Mouse (Mus musculus) embryonic facial prominence, embryonic 10.5 days (tissue): ENCODE measurements around the gene Sh3pxd2b. TPM values are rescaled to one million over a fixed set of nuclear protein-coding genes. Genes with fewer than 3 reads are reported as not detected.
"Not testable (repeated sequence)": the region's sequence is repeated elsewhere in the genome, so short reads cannot be mapped to it uniquely, and the experiment has no call there.

ENCODE experiments used
- DNase-seq: peaks from one replicate; pipeline ENCODE4 v3.0.0-alpha.2; 2017; ENCODE audit warnings: low spot score
- H3K27ac ChIP-seq: fragments of 300-500 bp; sonication (generic); replicated peaks from 2 replicates; pipeline ENCODE4 v1.5.1; 2016; ENCODE audit warnings: mild to moderate bottlenecking
- H3K27me3 ChIP-seq: fragments of 300-500 bp; sonication (generic); replicated peaks from 2 replicates; pipeline ENCODE4 v1.6.1; 2016; ENCODE audit warnings: low read depth, mild to moderate bottlenecking; ENCODE audit not compliant: poor library complexity, severe bottlenecking
- H3K36me3 ChIP-seq: fragments of 300-500 bp; sonication (generic); replicated peaks from 2 replicates; pipeline ENCODE4 v1.6.1; 2016; ENCODE audit warnings: mild to moderate bottlenecking, moderate library complexity
- H3K4me1 ChIP-seq: fragments of 300-500 bp; sonication (generic); 2 replicates; pipeline ENCODE4 v1.6.1; 2016
- H3K4me3 ChIP-seq: fragments of 300-500 bp; sonication (generic); 2 replicates; pipeline ENCODE4 v1.5.1; 2016; ENCODE audit warnings: mild to moderate bottlenecking, moderate library complexity
- H3K9me3 ChIP-seq: fragments of 300-500 bp; sonication (generic); 2 replicates; pipeline ENCODE4 v1.6.1; 2016; ENCODE audit warnings: mild to moderate bottlenecking
- WGBS: fragments of 180-500 bp; shearing (Covaris S2); methylation state at CpG from one replicate; pipeline ENCODE4 v1.1.7; 2016; 5-methylcytosine and 5-hydroxymethylcytosine counted together
- polyA plus RNA-seq: library from polyadenylated mRNA; unstranded; fragments of >200 nt; fragmentation: Nextera tagmentation; extraction: Ambion mirVana; gene quantifications from 2 replicates; pipeline ENCODE4 v1.2.1, GENCODE M21; 2016

The Sh3pxd2b gene
- 28.3 and 29.6 TPM in 2 replicates for polyA plus RNA-seq

DNA sequence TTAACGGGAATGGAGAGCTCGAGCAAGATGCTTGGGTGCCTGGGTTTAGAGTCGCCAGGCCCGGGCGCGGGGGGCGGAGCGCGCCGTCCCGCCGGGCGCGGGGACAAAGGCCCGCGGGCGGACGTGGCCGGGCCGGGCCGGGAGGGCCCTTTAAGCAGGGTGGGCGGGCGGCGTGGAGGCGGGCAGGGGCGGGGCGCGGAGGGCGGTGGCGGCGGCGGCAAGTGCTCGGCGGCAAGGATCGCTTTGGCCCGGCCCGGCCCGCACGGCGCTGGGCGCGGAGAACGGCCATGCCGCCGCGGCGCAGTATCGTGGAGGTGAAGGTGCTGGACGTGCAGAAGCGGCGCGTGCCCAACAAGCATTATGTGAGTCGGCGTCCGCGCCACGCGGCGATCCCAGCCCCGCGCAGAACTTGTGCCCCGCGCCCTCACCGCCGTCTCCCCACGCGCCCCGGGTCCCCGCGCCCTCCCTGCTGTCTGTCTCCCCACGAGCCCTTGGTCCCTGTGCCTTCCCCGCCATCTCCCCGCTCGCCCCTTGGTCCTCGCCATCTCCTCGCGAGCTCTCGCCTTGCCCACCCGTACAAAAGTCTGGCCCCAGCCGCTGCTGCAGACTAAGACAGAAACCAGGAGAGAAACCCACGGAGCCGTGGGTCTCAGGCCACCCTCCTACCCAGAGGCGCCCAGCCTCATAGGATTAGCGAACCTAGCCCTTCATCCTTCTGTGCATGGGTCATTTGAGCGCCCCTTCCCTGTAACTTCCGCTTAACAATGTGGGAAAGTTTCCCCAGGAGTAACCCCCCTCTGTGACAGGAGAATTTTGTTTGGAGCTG lies at the start of gene Sh3pxd2b:
Sh3pxd2b (plus strand) TSS at position 214 of the 826 bp plus-strand sequence.
- WGBS = under 1% methylated on average over 86 of the region's 86 CpGs

DNA sequence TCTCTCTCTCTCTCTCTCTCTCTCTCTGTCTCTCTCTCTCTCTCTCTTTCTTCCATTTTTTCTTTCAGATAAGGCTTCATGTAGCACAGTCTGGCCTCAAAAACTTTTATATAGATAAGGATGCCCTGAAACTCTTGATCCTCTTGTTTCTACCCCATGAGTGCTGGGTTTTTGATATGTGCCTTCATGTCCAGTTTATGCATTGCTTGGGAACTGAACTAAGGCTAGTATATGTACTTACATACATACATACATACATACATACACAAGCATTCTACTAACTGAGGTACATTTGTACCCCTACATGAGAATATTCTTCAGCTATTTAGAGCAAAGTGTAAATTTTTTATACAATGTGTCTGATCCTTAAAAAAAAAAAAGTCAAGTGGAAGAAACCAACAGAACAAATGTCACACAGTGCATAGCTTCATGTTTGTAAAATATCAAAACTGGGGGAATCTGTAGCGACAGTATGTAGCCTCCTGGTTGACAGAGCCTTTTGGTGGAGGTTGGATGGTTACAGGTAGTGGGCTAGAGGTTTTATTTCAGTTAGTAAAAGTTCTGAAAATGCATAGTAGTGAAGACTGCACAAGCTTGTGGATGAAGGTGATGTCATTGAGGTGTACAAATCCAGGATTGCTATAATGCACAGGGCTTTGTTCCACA lies 49.6 kb upstream of the Sh3pxd2b start:
- Histone ChIP-seq H3K4me3 (no peak overlapping the region), H3K4me1 (no peaks in the 10 kb centered on the region), H3K27me3 (peaks cover 24% of the 10 kb centered on the region), H3K9me3 (no peaks in the 10 kb centered on the region), H3K36me3 (no peaks in the 10 kb centered on the region), H3K27ac (no peak overlapping the region)
- no peak for DNase-seq
- WGBS = 87% methylated on average over 1 of the region's 1 CpGs

More for the DNA sequence above, at the start of gene Sh3pxd2b:
- H3K4me1 ChIP-seq = peaks cover 38% of the 10 kb centered on the region
- H3K4me3 ChIP-seq = peak within 1 kb of the TSS; percentile 95
- H3K36me3 ChIP-seq = peaks cover 34% of the 10 kb centered on the region
- H3K9me3 ChIP-seq = no peaks in the 10 kb centered on the region
- 0 out of 2 replicates have a peak, but pooled peaks cover 9% of the 10 kb centered on the region for H3K27me3 ChIP-seq
- peak; percentile 85 for DNase-seq
- peak within 1 kb of the TSS; percentile 99 for H3K27ac ChIP-seq

DNA sequence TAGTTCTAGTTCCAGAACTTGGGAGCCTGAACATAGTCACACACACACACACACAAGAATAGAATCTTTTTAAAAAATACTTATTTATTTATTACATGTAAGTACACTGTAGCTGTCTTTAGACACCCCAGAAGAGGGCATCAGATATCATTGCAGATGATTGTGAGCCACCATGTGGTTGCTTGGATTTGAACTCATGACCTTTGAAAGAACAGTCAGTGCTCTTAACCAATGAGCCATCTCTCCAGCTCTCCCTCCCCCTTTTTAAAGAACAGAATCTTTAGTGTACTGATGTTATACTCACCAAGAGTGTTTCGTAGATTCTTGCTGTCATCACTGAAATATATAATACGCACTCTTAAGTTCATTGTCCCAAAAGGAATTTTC lies 49.1 kb upstream of the Sh3pxd2b start:
- 95% methylated on average over 2 of the region's 2 CpGs for WGBS
- H3K27me3 ChIP-seq = peaks cover 29% of the 10 kb centered on the region
- no peaks in the 10 kb centered on the region for H3K4me1 ChIP-seq
- H3K27ac ChIP-seq = no peak overlapping the region
- DNase-seq = no peak
- H3K4me3 ChIP-seq = no peak overlapping the region
- no peaks in the 10 kb centered on the region for H3K9me3 ChIP-seq
- H3K36me3 ChIP-seq = no peaks in the 10 kb centered on the region

GRCm38 (mm10) chr11:32299865-32300264 lies 47.8 kb upstream of the Sh3pxd2b start, which contains the start of gene Hbq1a:
Gene Hbq1a, plus strand, starts transcription at chr11:32300069.
- WGBS = 9% methylated on average over 16 of the region's 16 CpGs
- peak within 1 kb of the TSS; percentile 45 for H3K4me3 ChIP-seq

GRCm38 (mm10) chr11:32300279-32301267 lies 47.0 kb upstream of the Sh3pxd2b start:
- Histone ChIP-seq H3K9me3 (no peaks in the 10 kb centered on the region), H3K36me3 (no peaks in the 10 kb centered on the region), H3K4me1 (no peaks in the 10 kb centered on the region), H3K27ac (no peak overlapping the region), H3K4me3 (peak overlapping the region; percentile 45), H3K27me3 (peaks cover 29% of the 10 kb centered on the region)
- no peak for DNase-seq
- 61% methylated on average over 16 of the region's 17 CpGs for WGBS

More at GRCm38 (mm10) chr11:32299865-32300264, 47.8 kb upstream of the Sh3pxd2b start, which contains the start of gene Hbq1a:
- DNase-seq = peak; percentile 68
- H3K9me3 ChIP-seq, H3K4me1 ChIP-seq, H3K36me3 ChIP-seq, H3K27ac ChIP-seq: not testable (repeated sequence)
- peaks cover 29% of the 10 kb centered on the region for H3K27me3 ChIP-seq

DNA sequence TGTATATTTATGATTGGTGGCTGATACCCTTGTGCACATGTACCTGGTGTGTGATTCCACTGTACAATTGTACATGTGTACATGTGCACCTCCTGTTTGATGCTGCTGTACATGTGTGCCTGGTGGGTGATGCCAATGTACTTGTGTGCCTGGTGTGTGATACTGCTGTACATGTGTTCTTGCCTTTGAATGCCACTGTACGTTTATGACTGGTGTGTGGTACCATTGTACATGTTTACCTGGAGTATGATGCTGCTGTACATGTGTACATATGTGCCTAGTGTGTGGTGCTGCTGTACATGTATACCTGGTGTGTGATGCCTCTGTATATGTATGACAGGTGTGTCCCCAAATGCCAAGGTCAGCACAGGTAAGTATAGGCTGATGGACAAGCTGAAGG lies 46.1 kb upstream of the Sh3pxd2b start:
- WGBS = 80% methylated on average over 1 of the region's 1 CpGs
- Histone ChIP-seq H3K36me3 (no peaks in the 10 kb centered on the region), H3K4me3 (no peak overlapping the region), H3K4me1 (no peaks in the 10 kb centered on the region), H3K27ac (no peak overlapping the region), H3K9me3 (no peaks in the 10 kb centered on the region), H3K27me3 (peaks cover 29% of the 10 kb centered on the region)
- DNase-seq = no peak

- Histone ChIP-seq H3K4me1 (no peaks in the 10 kb centered on the region), H3K36me3 (no peaks in the 10 kb centered on the region), H3K9me3 (no peaks in the 10 kb centered on the region), H3K27ac (no peak overlapping the region), H3K27me3 (peaks cover 29% of the 10 kb centered on the region), H3K4me3 (no peak overlapping the region)
- WGBS = 47% methylated on average over 2 of the region's 2 CpGs
- no peak for DNase-seq
Measured at GRCm38 (mm10) chr11:32302824-32303419, 44.7 kb upstream of the Sh3pxd2b start.

DNA sequence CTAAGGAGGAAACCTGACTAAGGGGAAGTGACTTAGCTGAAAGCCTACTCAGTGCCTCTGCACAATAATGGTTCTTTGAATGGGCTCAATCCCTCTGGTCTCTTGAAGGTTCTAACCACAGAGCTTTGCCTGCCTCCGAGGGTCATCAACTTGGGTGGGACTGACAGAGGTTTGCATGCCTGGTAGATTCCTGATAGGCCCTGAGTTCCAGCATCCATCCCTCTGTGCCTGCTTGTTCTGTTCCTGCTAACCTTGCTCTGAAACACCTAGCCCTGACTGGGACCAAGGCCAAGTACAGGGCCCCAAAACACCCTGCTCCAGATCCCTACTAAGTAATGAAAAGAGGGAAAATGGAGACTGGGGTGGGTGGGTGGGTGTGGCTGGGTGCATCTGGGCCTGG lies 44.2 kb upstream of the Sh3pxd2b start:
- H3K4me1 ChIP-seq = no peaks in the 10 kb centered on the region
- 87% methylated on average over 1 of the region's 1 CpGs for WGBS

DNA sequence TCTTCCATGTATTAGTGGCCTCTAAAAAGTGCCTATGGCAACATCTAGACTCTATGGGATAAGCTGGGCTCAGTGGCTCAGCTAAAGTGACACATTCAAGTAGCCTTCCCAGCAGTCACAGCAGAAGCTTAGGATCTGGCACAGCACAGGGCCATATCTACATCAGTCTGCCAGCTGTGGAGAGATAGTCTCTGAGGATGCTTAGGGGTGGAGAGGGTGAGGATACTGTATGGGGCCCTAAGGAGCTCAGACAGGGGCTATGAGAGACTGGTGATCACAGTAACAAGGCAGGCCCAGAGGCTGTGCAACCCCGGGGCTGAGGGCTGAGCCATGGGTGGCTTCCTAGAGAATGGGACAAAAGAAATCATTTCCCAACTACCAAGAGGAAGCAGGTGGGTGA lies 40.6 kb upstream of the Sh3pxd2b start:
- Histone ChIP-seq H3K36me3 (no peaks in the 10 kb centered on the region), H3K27me3 (peaks cover 12% of the 10 kb centered on the region), H3K4me3 (no peak overlapping the region), H3K27ac (no peak overlapping the region), H3K9me3 (no peaks in the 10 kb centered on the region), H3K4me1 (0 out of 2 replicates have a peak, but pooled peaks cover 3% of the 10 kb centered on the region)
- DNase-seq = no peak
- WGBS = 84% methylated on average over 1 of the region's 1 CpGs

More for the DNA sequence above, 44.2 kb upstream of the Sh3pxd2b start:
- no peak overlapping the region for H3K27ac ChIP-seq
- DNase-seq = no peak
- no peak overlapping the region for H3K4me3 ChIP-seq
- peaks cover 29% of the 10 kb centered on the region for H3K27me3 ChIP-seq
- H3K9me3 ChIP-seq = no peaks in the 10 kb centered on the region
- H3K36me3 ChIP-seq = no peaks in the 10 kb centered on the region

- no peak overlapping the region for H3K4me3 ChIP-seq
- H3K27ac ChIP-seq = no peak overlapping the region
- 0 out of 2 replicates have a peak, but pooled peaks cover 3% of the 10 kb centered on the region for H3K4me1 ChIP-seq
- H3K9me3 ChIP-seq = no peaks in the 10 kb centered on the region
- H3K27me3 ChIP-seq = no peaks in the 10 kb centered on the region
- WGBS = 57% methylated on average over 4 of the region's 4 CpGs
- DNase-seq = no peak
- no peaks in the 10 kb centered on the region for H3K36me3 ChIP-seq
Measured at GRCm38 (mm10) chr11:32309446-32309845, 38.2 kb upstream of the Sh3pxd2b start.

DNA sequence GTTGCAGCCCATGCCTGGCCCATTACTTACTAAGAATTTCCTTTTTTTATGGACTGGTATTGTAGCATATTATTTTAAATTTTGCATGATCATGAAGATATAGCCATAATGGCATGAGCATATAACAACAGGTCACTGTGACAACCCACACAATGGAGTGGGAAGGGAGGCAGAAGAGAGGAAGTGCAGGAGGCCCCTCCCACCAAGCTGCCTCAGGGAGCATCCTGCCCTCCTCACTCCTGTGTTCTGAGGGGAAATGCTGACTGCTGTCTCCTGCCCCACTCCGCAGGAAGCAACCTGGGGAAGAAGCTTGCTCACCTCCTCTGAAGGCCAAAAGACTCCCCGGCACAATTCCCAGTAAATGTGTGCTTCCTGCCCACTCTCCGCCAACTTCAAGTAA lies 37.7 kb upstream of the Sh3pxd2b start:
- no peak for DNase-seq
- Histone ChIP-seq H3K27me3 (no peaks in the 10 kb centered on the region), H3K4me3 (no peak overlapping the region), H3K36me3 (no peaks in the 10 kb centered on the region), H3K27ac (no peak overlapping the region), H3K4me1 (0 out of 2 replicates have a peak, but pooled peaks cover 3% of the 10 kb centered on the region), H3K9me3 (no peaks in the 10 kb centered on the region)
- WGBS = 60% methylated on average over 3 of the region's 3 CpGs
